Mouse (Mus musculus) testis, adult 2 months (tissue): ENCODE measurements around the gene Atrnl1.

ENCODE experiments used
- CTCF ChIP-seq: fragments of 200-500 bp; IDR thresholded peaks from 2 replicates; pipeline ENCODE4 v1.5.1; 2012; ENCODE audit warnings: low read depth, mild to moderate bottlenecking, inconsistent platforms, low read length, moderate library complexity; ENCODE audit not compliant: control insufficient read depth, insufficient read depth, insufficient replicate concordance
- POLR2A ChIP-seq: fragments of 200-500 bp; IDR thresholded peaks from 2 replicates; pipeline ENCODE4 v1.6.1; 2012; ENCODE audit warnings: low read depth, mild to moderate bottlenecking, inconsistent platforms, low read length, moderate library complexity; ENCODE audit not compliant: control insufficient read depth

DNA sequence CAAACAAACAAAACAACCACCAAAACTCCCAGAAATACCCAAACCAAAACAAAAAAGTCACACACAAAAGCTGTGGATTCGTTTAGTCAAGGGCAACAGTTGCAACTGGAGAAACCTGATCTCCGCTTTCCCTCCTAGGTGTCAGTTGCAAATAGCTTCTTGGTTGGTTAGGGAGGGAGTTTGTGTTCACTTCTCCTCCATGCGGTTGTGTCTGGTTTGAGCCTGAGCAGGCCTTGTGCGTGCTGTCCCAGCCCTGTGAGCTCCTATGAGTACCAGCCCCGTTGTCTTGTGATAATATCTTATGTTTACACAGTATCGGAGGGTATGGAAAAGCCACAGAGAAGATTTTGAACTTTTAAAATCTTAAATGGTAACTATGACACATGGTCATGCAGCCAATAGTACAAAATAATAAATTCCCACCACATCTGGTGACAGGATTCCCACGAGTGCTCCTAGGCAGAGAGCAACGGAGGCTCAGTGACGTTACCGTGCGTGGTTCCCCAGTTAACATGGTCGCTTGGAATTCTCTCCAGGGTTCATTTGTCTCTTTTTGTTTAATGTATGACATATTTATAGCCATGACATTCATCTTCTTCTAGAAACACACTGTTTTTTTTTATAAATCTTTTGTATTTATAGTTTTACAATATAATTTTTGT, 46.7 kb downstream of the Atrnl1 start:
- TF ChIP-seq POLR2A, result no peak
- no peak for TF ChIP-seq CTCF
